ENCODE assay signal across 22 mouse cellular contexts in genomic region chr6:53064070-53064469, GRCm38 (mm10).
"Had no signal": no experiment of that assay in that cellular context is flagged by ENCODE, and none has a peak within 500 bp of the region (broad histone marks: within the 10 kb centered on the region; RNA-seq: fewer than 3 reads in every experiment).

No protein-coding gene starts in this region.

- DNase-seq: kidney, adult 18-20 months; kidney, postnatal 25 days; layer of hippocampus, postnatal 36 days; lung, adult 18-20 months; lung, postnatal 10 days; lung, postnatal 36 days; retina, postnatal 1 day; right cerebral cortex, postnatal 25 days; spleen, adult 18-20 months; thymus, postnatal 25 days had no signal

- H3K9ac ChIP-seq: intestine, embryonic 15.5 days; liver, embryonic 15.5 days; lung, embryonic 15.5 days; midbrain, embryonic 13.5 days; neural tube, embryonic 13.5 days; stomach, embryonic 15.5 days had no signal

- H3K9me3 ChIP-seq: intestine, embryonic 15.5 days; liver, embryonic 15.5 days; lung, embryonic 15.5 days; midbrain, embryonic 13.5 days; neural tube, embryonic 13.5 days; stomach, embryonic 15.5 days had no signal

- H3K27me3 ChIP-seq: intestine, embryonic 15.5 days; stomach, embryonic 15.5 days had no signal

- H3K27ac ChIP-seq: intestine, embryonic 15.5 days; kidney, postnatal 0 days; layer of hippocampus, adult 2 months; left cerebral cortex, adult 2 months; liver, embryonic 15.5 days; lung, embryonic 15.5 days; midbrain, embryonic 13.5 days; neural tube, embryonic 13.5 days; stomach, embryonic 15.5 days had no signal

- H3K36me3 ChIP-seq: intestine, embryonic 15.5 days; liver, embryonic 15.5 days; lung, embryonic 15.5 days; neural tube, embryonic 13.5 days; stomach, embryonic 15.5 days had no signal

- H3K4me2 ChIP-seq: intestine, embryonic 15.5 days; liver, embryonic 11.5 days; liver, embryonic 15.5 days; lung, embryonic 15.5 days; midbrain, embryonic 13.5 days; neural tube, embryonic 13.5 days; stomach, embryonic 15.5 days had no signal

- H3K4me3 ChIP-seq: intestine, embryonic 15.5 days; layer of hippocampus, adult 2 months; left cerebral cortex, adult 2 months; liver, embryonic 15.5 days; lung, embryonic 15.5 days; midbrain, embryonic 13.5 days; myocyte; neural tube, embryonic 13.5 days; stomach, embryonic 15.5 days had no signal

- H3K4me1 ChIP-seq: intestine, embryonic 15.5 days; liver, embryonic 15.5 days had no signal

- ATAC-seq: intestine, embryonic 15.5 days; midbrain, embryonic 13.5 days; midbrain, embryonic 16.5 days had no signal
